In genomic region chr4:154996572-154997154, GRCm38 (mm10) we compare ENCODE assay signal across 10 mouse cellular contexts. TPM values are rescaled to one million over a fixed set of nuclear protein-coding genes. Genes with fewer than 3 reads are reported as not detected.
A peak's percentile ranks its signal among the peaks of the same experiment; 100 is the strongest.
DNase-seq lines count a peak whose midpoint lies in the region; ATAC-seq and TF ChIP-seq lines count a peak whose summit lies in the region.
"Had no signal": no experiment of that assay in that cellular context is flagged by ENCODE, and none has a peak within 500 bp of the region (broad histone marks: within the 10 kb centered on the region; RNA-seq: fewer than 3 reads in every experiment).

No protein-coding gene starts in this region.

- no peak overlapping the region for H3K27ac ChIP-seq in cerebellum, adult 2 months (ENCODE audit: insufficient read depth, low read length)
- H3K27ac ChIP-seq in hindbrain, embryonic 11.5 days (ENCODE audit: low read depth, low read length) = no peak overlapping the region; the same call in 1 of the 2 replicates
- H3K27ac ChIP-seq in neural tube, embryonic 11.5 days (ENCODE audit: low read depth, low read length) = no peak overlapping the region
- H3K27ac ChIP-seq: limb, embryonic 13.5 days had no signal

- H3K27me3 ChIP-seq in cerebellum, adult 2 months (ENCODE audit: control insufficient read depth, insufficient read depth, low read length) = no peaks in the 10 kb centered on the region
- no peaks in the 10 kb centered on the region for H3K27me3 ChIP-seq in hindbrain, embryonic 11.5 days (ENCODE audit: control insufficient read depth, insufficient read depth, low read length)
- 0 out of 2 replicates have a peak, but pooled peaks cover 2% of the 10 kb centered on the region for H3K27me3 ChIP-seq in neural tube, embryonic 11.5 days (ENCODE audit: control insufficient read depth, insufficient read depth, low read length)
- H3K27me3 ChIP-seq: limb, embryonic 13.5 days had no signal

- DNase-seq in cerebellum, adult 2 months = peak in 1 of 2 experiments; percentile 42
- no peak for DNase-seq in cerebellum, adult 8-10 months
- peak; percentile 37 for DNase-seq in kidney, adult 9 months
- DNase-seq in kidney, adult 8-10 months = no peak
- peak; percentile 49 for DNase-seq in hindbrain, embryonic 11.5 days (ENCODE audit: low spot score)
- peak; percentile 59 for DNase-seq in neural tube, embryonic 11.5 days (ENCODE audit: low spot score)
- no peak for DNase-seq in left cerebral cortex, adult 11 months (ENCODE audit: low spot score)
- DNase-seq in liver = no peak
- DNase-seq: cerebellum, adult 9-10 months had no signal

- H3K4me1 ChIP-seq in cerebellum, adult 2 months (ENCODE audit: control insufficient read depth, insufficient read depth, low read length) = peaks cover 37% of the 10 kb centered on the region
- H3K4me1 ChIP-seq in hindbrain, embryonic 11.5 days (replicated peaks; ENCODE audit: control insufficient read depth, insufficient read depth, low read length) = peaks cover 2% of the 10 kb centered on the region
- no peaks in the 10 kb centered on the region for H3K4me1 ChIP-seq in neural tube, embryonic 11.5 days (ENCODE audit: control insufficient read depth, insufficient read depth, low read length)

- no peak overlapping the region for H3K4me2 ChIP-seq in hindbrain, embryonic 11.5 days (replicated peaks; ENCODE audit: low read depth, low read length)
- H3K4me2 ChIP-seq in neural tube, embryonic 11.5 days (ENCODE audit: low read depth) = no peak overlapping the region
- H3K4me2 ChIP-seq: limb, embryonic 13.5 days had no signal

- no peaks in the 10 kb centered on the region for H3K9me3 ChIP-seq in hindbrain, embryonic 11.5 days (ENCODE audit: control insufficient read depth, low read length)
- H3K9me3 ChIP-seq in neural tube, embryonic 11.5 days (ENCODE audit: control insufficient read depth, low read length) = no peaks in the 10 kb centered on the region
- H3K9me3 ChIP-seq: limb, embryonic 13.5 days had no signal

- 11% methylated on average over 8 of the region's 8 CpGs for WGBS in cerebellum, adult 2 months
- 35% methylated on average over 8 of the region's 8 CpGs for WGBS in hindbrain, embryonic 11.5 days
- WGBS in neural tube, embryonic 11.5 days = 25% methylated on average over 8 of the region's 8 CpGs

- no peak overlapping the region for H3K9ac ChIP-seq in hindbrain, embryonic 11.5 days (ENCODE audit: low read depth, low read length)
- H3K9ac ChIP-seq in neural tube, embryonic 11.5 days (ENCODE audit: low read length) = no peak overlapping the region
- H3K9ac ChIP-seq: limb, embryonic 13.5 days had no signal

- TF ChIP-seq CTCF in cerebellum, adult 2 months (IDR thresholded peaks at IDR 0.05; ENCODE audit: borderline replicate concordance, insufficient read depth, low read depth, low read length) = peak; percentile 38; the same call in 1 of the 2 replicates

- TF ChIP-seq POLR2A in cerebellum, adult 2 months (IDR thresholded peaks at IDR 0.05; ENCODE audit: borderline replicate concordance, insufficient read depth, low read length) = no peak

- no peaks in the 10 kb centered on the region for H3K36me3 ChIP-seq in hindbrain, embryonic 11.5 days (ENCODE audit: control insufficient read depth, insufficient read depth, low read length)
- no peaks in the 10 kb centered on the region for H3K36me3 ChIP-seq in neural tube, embryonic 11.5 days (ENCODE audit: control insufficient read depth, insufficient read depth, low read length)
- H3K36me3 ChIP-seq: limb, embryonic 13.5 days had no signal

- peak; percentile 60 for ATAC-seq in hindbrain, embryonic 11.5 days (ENCODE audit: low FRiP score)
- 0 out of 2 replicates have a peak, but pooled peaks have one; percentile 35 for ATAC-seq in neural tube, embryonic 11.5 days (ENCODE audit: insufficient read depth, low FRiP score, low TSS enrichment)

- no peak overlapping the region for H3K4me3 ChIP-seq in cerebellum, adult 2 months (replicated peaks; ENCODE audit: insufficient read depth, low read depth, low read length)
- H3K4me3 ChIP-seq in hindbrain, embryonic 11.5 days (ENCODE audit: low read depth, low read length) = no peak overlapping the region
- no peak overlapping the region for H3K4me3 ChIP-seq in neural tube, embryonic 11.5 days (ENCODE audit: low read depth, low read length)
- H3K4me3 ChIP-seq: limb, embryonic 13.5 days had no signal

RNA-seq across cellular contexts. Expression of gene Pank4, which starts 32.7 kb away (rescaled TPM):
- 84.6 and 85.5 TPM in 2 replicates for polyA plus RNA-seq in cerebellum, adult 2 months (2012; rRNA removed)
- 31.5 and 37.4 TPM in 2 replicates for polyA plus RNA-seq in hindbrain, embryonic 11.5 days (2014; fragmentation: Nextera tagmentation; extraction: Ambion mirVana)
- 36.1 and 38.2 TPM in 2 replicates for polyA plus RNA-seq in neural tube, embryonic 11.5 days (2014; fragmentation: Nextera tagmentation; extraction: Ambion mirVana)

RNA-seq across cellular contexts. Expression of gene Hes5, which starts 35.9 kb away (rescaled TPM):
- polyA plus RNA-seq in cerebellum, adult 2 months (2012; rRNA removed) = 4.6 and 4.8 TPM in 2 replicates
- polyA plus RNA-seq in hindbrain, embryonic 11.5 days (2014; fragmentation: Nextera tagmentation; extraction: Ambion mirVana) = 159 and 269 TPM in 2 replicates
- polyA plus RNA-seq in neural tube, embryonic 11.5 days (2014; fragmentation: Nextera tagmentation; extraction: Ambion mirVana) = 191 and 218 TPM in 2 replicates

RNA-seq across cellular contexts. Expression of gene Plch2, which starts 59.9 kb away (rescaled TPM):
- polyA plus RNA-seq in cerebellum, adult 2 months (2012; rRNA removed) = 149 and 180 TPM in 2 replicates
- polyA plus RNA-seq in hindbrain, embryonic 11.5 days (2014; fragmentation: Nextera tagmentation; extraction: Ambion mirVana) = 1.5 and 2.1 TPM in 2 replicates
- polyA plus RNA-seq in neural tube, embryonic 11.5 days (2014; fragmentation: Nextera tagmentation; extraction: Ambion mirVana) = 1.4 and 1.6 TPM in 2 replicates

Comparison
In these comparisons a context has a peak if more than half of its experiments do, and no peak if none do; other contexts are left out.
1. DNase-seq: peak in kidney, adult 9 months (single experiment), hindbrain, embryonic 11.5 days (single experiment) and neural tube, embryonic 11.5 days (single experiment); none in cerebellum, adult 8-10 months (single experiment), kidney, adult 8-10 months (0 of 2), left cerebral cortex, adult 11 months (single experiment) and liver (single experiment).
2. RNA of gene Hes5, which starts 35.9 kb away (polyA plus RNA-seq): 191 to 218 TPM in neural tube, embryonic 11.5 days and 159 to 269 TPM in hindbrain, embryonic 11.5 days; 4.6 to 4.8 TPM in cerebellum, adult 2 months; every median in the first group is over 10 times any median in the second.
3. RNA of gene Plch2, which starts 59.9 kb away (polyA plus RNA-seq): 149 to 180 TPM in cerebellum, adult 2 months; 1.5 to 2.1 TPM in hindbrain, embryonic 11.5 days and 1.4 to 1.6 TPM in neural tube, embryonic 11.5 days; every median in the first group is over 10 times any median in the second.